Mouse (Mus musculus) spleen, adult 2 months (tissue): Measurements from ENCODE around the gene Cdk10. TPM values are rescaled to one million over a fixed set of nuclear protein-coding genes. Genes with fewer than 3 reads are reported as not detected.

ENCODE experiments used
- DNase-seq, 2 experiments: peaks; one replicate each; pipeline versions ENCODE4 v3.0.0 to v3.0.0-alpha.2; 2012 to 2021; ENCODE audit warnings: low spot score in 2 of 2, low read depth in 1 of 2
- H3K27ac ChIP-seq: fragments of 200-500 bp; 2 replicates; pipeline ENCODE4 v1.5.1; 2012; ENCODE audit warnings: low read length, inconsistent platforms; ENCODE audit not compliant: insufficient read depth
- H3K27me3 ChIP-seq: fragments of 200-500 bp; 2 replicates; pipeline ENCODE4 v1.6.1; 2012; ENCODE audit warnings: mild to moderate bottlenecking, moderate library complexity, low read length, inconsistent platforms; ENCODE audit not compliant: control insufficient read depth, insufficient read depth
- H3K36me3 ChIP-seq: fragments of 200-500 bp; 2 replicates; pipeline ENCODE4 v1.6.1; 2012; ENCODE audit warnings: mild to moderate bottlenecking, low read length, inconsistent platforms; ENCODE audit not compliant: control insufficient read depth, insufficient read depth
- H3K4me1 ChIP-seq: fragments of 200-500 bp; 2 replicates; pipeline ENCODE4 v1.6.1; 2011; ENCODE audit warnings: inconsistent platforms; ENCODE audit not compliant: control insufficient read depth, insufficient read depth, insufficient read length
- H3K4me3 ChIP-seq: fragments of 200-500 bp; 2 replicates; pipeline ENCODE4 v1.5.1; 2011; ENCODE audit warnings: mild to moderate bottlenecking, inconsistent platforms; ENCODE audit not compliant: insufficient read depth, insufficient read length; ENCODE audit errors: extremely low read depth
- CTCF ChIP-seq: fragments of 200-500 bp; IDR thresholded peaks from 2 replicates; pipeline ENCODE4 v1.5.1; 2011; ENCODE audit warnings: mild to moderate bottlenecking, inconsistent platforms; ENCODE audit not compliant: insufficient read depth, insufficient read length, insufficient replicate concordance; ENCODE audit errors: extremely low read depth
- POLR2A ChIP-seq: fragments of 200-500 bp; IDR thresholded peaks from 2 replicates; pipeline ENCODE4 v1.6.1; 2011; ENCODE audit warnings: low read depth, low read length, inconsistent platforms
- WGBS: fragments of 180-500 bp; shearing (Covaris S2); methylation state at CpG from one replicate; pipeline ENCODE4 v1.1.7; 2018; 5-methylcytosine and 5-hydroxymethylcytosine counted together
- polyA plus RNA-seq: library from polyadenylated mRNA; depleted of rRNA; stranded (reverse); fragments of >200 nt; gene quantifications from 2 replicates; pipeline ENCODE4 v1.2.3, GENCODE M21; 2012

The Cdk10 gene
- polyA plus RNA-seq, 1 experiment, result 39.2 TPM

- 88% methylated on average over 5 of the region's 5 CpGs for WGBS
- Histone ChIP-seq H3K27me3 (no peaks in the 10 kb centered on the region), H3K27ac (no peak overlapping the region), H3K4me1 (peaks cover 7% of the 10 kb centered on the region), H3K36me3 (0 out of 2 replicates have a peak, but pooled peaks cover 2% of the 10 kb centered on the region), H3K4me3 (no peak overlapping the region)
- TF ChIP-seq POLR2A (no peak), CTCF (no peak)
- no peak for DNase-seq
Observed at GRCm38 (mm10) chr8:123231742-123232141, 7.1 kb downstream of the Cdk10 start.

- no peak for TF ChIP-seq CTCF
- no peak for TF ChIP-seq POLR2A
- H3K4me3 ChIP-seq, result no peak overlapping the region
- no peaks in the 10 kb centered on the region for H3K27me3 ChIP-seq
- no peak overlapping the region for H3K27ac ChIP-seq
- no peaks in the 10 kb centered on the region for H3K36me3 ChIP-seq
- 71% methylated on average over 7 of the region's 7 CpGs for WGBS
- peaks cover 7% of the 10 kb centered on the region for H3K4me1 ChIP-seq
- DNase-seq, result no peak
Observed at GRCm38 (mm10) chr8:123232553-123232952, 7.9 kb downstream of the Cdk10 start.

DNA sequence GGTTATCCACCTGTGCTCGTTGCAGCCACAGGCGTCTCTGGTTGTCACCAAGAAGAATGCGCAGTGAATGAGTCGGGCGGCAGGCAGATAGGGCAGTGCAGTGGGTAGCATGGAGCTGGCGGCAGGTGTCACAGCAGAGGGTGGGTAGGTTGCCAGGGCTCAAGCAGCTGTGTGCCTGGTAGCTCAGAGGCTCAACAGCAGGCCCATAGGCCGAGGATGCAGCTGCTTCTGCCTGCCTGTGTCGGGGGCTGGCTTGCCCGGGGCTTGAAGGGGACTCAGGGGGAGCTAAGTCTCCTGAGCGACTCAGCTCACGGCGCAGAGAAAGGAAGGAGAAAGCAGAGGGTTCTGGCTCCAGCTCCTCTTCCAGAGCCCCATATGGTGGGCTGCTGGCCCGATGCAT, 8.7 kb downstream of the Cdk10 start:
- 80% methylated on average over 12 of the region's 13 CpGs for WGBS
- Histone ChIP-seq H3K4me3 (no peak overlapping the region), H3K36me3 (no peaks in the 10 kb centered on the region), H3K27me3 (no peaks in the 10 kb centered on the region), H3K27ac (no peak overlapping the region), H3K4me1 (peaks cover 7% of the 10 kb centered on the region)
- TF ChIP-seq POLR2A (no peak), CTCF (no peak)
- DNase-seq, result no peak

- 87% methylated on average over 11 of the region's 11 CpGs for WGBS
- no peak for TF ChIP-seq CTCF
- TF ChIP-seq POLR2A, result no peak
- H3K27me3 ChIP-seq, result no peaks in the 10 kb centered on the region
- peaks cover 7% of the 10 kb centered on the region for H3K4me1 ChIP-seq
- no peak for DNase-seq
- H3K4me3 ChIP-seq, result no peak overlapping the region
- H3K36me3 ChIP-seq, result no peaks in the 10 kb centered on the region
- H3K27ac ChIP-seq, result no peak overlapping the region
Observed at GRCm38 (mm10) chr8:123233760-123234159, 9.1 kb downstream of the Cdk10 start.

DNA sequence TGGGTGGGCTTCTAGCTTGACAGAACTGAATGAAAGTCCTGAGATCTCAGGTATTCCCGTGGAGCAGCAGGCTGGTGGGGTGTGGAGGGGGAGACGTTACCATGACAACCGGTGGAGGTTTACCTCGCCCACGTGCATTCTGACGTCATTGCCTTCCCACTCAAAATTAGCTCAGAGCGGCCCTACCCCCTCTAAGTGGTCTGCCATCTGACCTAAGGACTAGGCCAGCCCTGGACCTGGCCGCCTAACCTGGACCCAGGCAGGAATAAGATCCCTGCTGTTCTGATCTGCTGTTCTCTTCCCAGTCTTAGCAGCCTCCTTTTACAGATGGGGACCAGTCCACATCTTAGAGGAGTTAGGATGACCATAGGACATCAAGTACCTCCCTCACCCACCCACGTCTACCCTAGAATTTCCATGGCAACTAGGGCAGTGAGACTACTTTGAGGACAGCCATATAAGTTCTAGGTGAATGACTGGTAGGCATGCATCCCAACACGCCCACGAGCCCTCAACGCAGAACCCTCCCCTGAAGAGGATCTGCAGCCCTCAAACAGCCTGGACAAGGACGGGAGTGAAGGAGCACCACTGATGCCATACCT, 10.4 kb downstream of the Cdk10 start:
- 39% methylated on average over 13 of the region's 13 CpGs for WGBS
- H3K36me3 ChIP-seq, result no peaks in the 10 kb centered on the region
- DNase-seq, result no peak
- H3K4me1 ChIP-seq, result peaks cover 7% of the 10 kb centered on the region
- H3K27me3 ChIP-seq, result no peaks in the 10 kb centered on the region
- no peak overlapping the region for H3K27ac ChIP-seq
- no peak for TF ChIP-seq POLR2A
- TF ChIP-seq CTCF, result no peak
- peak overlapping the region; percentile 98; the same call in 1 of the 2 replicates for H3K4me3 ChIP-seq

GRCm38 (mm10) chr8:123235520-123236497, 11.2 kb downstream of the Cdk10 start, which contains the start of gene Spata2l:
Gene Spata2l, minus strand, starts transcription at chr8:123236233.
- DNase-seq, result peak; percentile 72 to 87
- Histone ChIP-seq H3K4me3 (peak within 1 kb of the TSS; percentile 98), H3K4me1 (peaks cover 7% of the 10 kb centered on the region), H3K27me3 (no peaks in the 10 kb centered on the region), H3K27ac (no peak within 1 kb of the TSS), H3K36me3 (no peaks in the 10 kb centered on the region)
- WGBS, result 2% methylated on average over 57 of the region's 57 CpGs
- TF ChIP-seq POLR2A, result peak; percentile 36; the same call in 1 of the 2 replicates
- TF ChIP-seq CTCF, result peak; percentile 9; the same call in 1 of the 2 replicates
